Comparison of ENCODE assay signal across 19 mouse cellular contexts in genomic region chr15:17797516-17797915, GRCm38 (mm10).
DNase-seq lines count a peak whose midpoint lies in the region; ATAC-seq lines count a peak whose summit lies in the region.
"Had no signal": no experiment of that assay in that cellular context is flagged by ENCODE, and none has a peak within 500 bp of the region (broad histone marks: within the 10 kb centered on the region; RNA-seq: fewer than 3 reads in every experiment).

No protein-coding gene starts in this region.

- 72% methylated on average over 3 of the region's 3 CpGs for WGBS in neural tube, embryonic 12.5 days
- 64% methylated on average over 3 of the region's 3 CpGs for WGBS in neural tube, embryonic 15.5 days
- 66% methylated on average over 3 of the region's 3 CpGs for WGBS in neural tube, embryonic 14.5 days

- H3K4me2 ChIP-seq in neural tube, embryonic 12.5 days (replicated peaks), result no peak overlapping the region
- H3K4me2 ChIP-seq in neural tube, embryonic 15.5 days, result no peak overlapping the region
- H3K4me2 ChIP-seq in neural tube, embryonic 14.5 days (ENCODE audit: low read depth, low read length), result no peak overlapping the region

- H3K9me3 ChIP-seq in neural tube, embryonic 12.5 days, result no peaks in the 10 kb centered on the region
- no peaks in the 10 kb centered on the region for H3K9me3 ChIP-seq in neural tube, embryonic 15.5 days (replicated peaks)
- H3K9me3 ChIP-seq in neural tube, embryonic 14.5 days (ENCODE audit: control insufficient read depth, low read length), result no peaks in the 10 kb centered on the region
- H3K9me3 ChIP-seq: G1E had no signal

- no peaks in the 10 kb centered on the region for H3K36me3 ChIP-seq in neural tube, embryonic 12.5 days
- H3K36me3 ChIP-seq in neural tube, embryonic 15.5 days, result no peaks in the 10 kb centered on the region
- no peaks in the 10 kb centered on the region for H3K36me3 ChIP-seq in neural tube, embryonic 14.5 days (ENCODE audit: control insufficient read depth, insufficient read depth, low read length)
- H3K36me3 ChIP-seq: G1E had no signal

- no peaks in the 10 kb centered on the region for H3K4me1 ChIP-seq in neural tube, embryonic 12.5 days
- H3K4me1 ChIP-seq in neural tube, embryonic 15.5 days, result no peaks in the 10 kb centered on the region
- no peaks in the 10 kb centered on the region for H3K4me1 ChIP-seq in neural tube, embryonic 14.5 days (ENCODE audit: control insufficient read depth, insufficient read depth, low read length)

- H3K9ac ChIP-seq in neural tube, embryonic 12.5 days, result no peak overlapping the region
- H3K9ac ChIP-seq in neural tube, embryonic 15.5 days (replicated peaks), result no peak overlapping the region
- no peak overlapping the region for H3K9ac ChIP-seq in neural tube, embryonic 14.5 days (replicated peaks; ENCODE audit: low read depth, low read length)

- no peak overlapping the region for H3K27ac ChIP-seq in neural tube, embryonic 12.5 days
- no peak overlapping the region for H3K27ac ChIP-seq in neural tube, embryonic 15.5 days (replicated peaks)
- H3K27ac ChIP-seq in neural tube, embryonic 14.5 days (ENCODE audit: low read depth, low read length), result no peak overlapping the region

- H3K27me3 ChIP-seq in neural tube, embryonic 12.5 days (replicated peaks), result no peaks in the 10 kb centered on the region
- H3K27me3 ChIP-seq in neural tube, embryonic 15.5 days (replicated peaks), result no peaks in the 10 kb centered on the region
- H3K27me3 ChIP-seq in neural tube, embryonic 14.5 days (ENCODE audit: control insufficient read depth, insufficient read depth, low read length), result no peaks in the 10 kb centered on the region
- H3K27me3 ChIP-seq: CH12.LX, Patski had no signal

- no peak for DNase-seq in neural tube, embryonic 10.5 days (ENCODE audit: extremely low spot score, low spot score)
- DNase-seq: adrenal gland, adult 2 months; adrenal gland, adult 8-10 months; adrenal gland, postnatal 10 days; adrenal gland, postnatal 14 days; adrenal gland, postnatal 25 days; adrenal gland, postnatal 36 days; B cell, adult 2 months; cerebellum, adult 11 months; cerebellum, adult 11-12 months; cerebellum, adult 18-20 months had no signal

- ATAC-seq in neural tube, embryonic 12.5 days (ENCODE audit: low FRiP score, low read depth), result peak; percentile 50; the same call in 1 of the 2 replicates
- ATAC-seq in neural tube, embryonic 15.5 days (ENCODE audit: low FRiP score), result no peak
- ATAC-seq in neural tube, embryonic 14.5 days (ENCODE audit: low read depth), result peak; percentile 51; the same call in 1 of the 2 replicates
- ATAC-seq: activated CD4-positive, CD25-positive, alpha-beta regulatory T cell, adult 4 months; CD4-positive, CD25-positive, alpha-beta regulatory T cell, adult 4 months; Patski had no signal

- H3K4me3 ChIP-seq in neural tube, embryonic 12.5 days, result no peak overlapping the region
- no peak overlapping the region for H3K4me3 ChIP-seq in neural tube, embryonic 15.5 days (replicated peaks)
- H3K4me3 ChIP-seq in neural tube, embryonic 14.5 days (ENCODE audit: low read depth, low read length), result no peak overlapping the region
